Mouse (Mus musculus): ENCODE results near the gene Mcpt4. TPM values are rescaled to one million over a fixed set of nuclear protein-coding genes. Genes with fewer than 3 reads are reported as not detected.
"Not testable (repeated sequence)": the region's sequence is repeated elsewhere in the genome, so short reads cannot be mapped to it uniquely, and the experiment has no call there.

Gene Mcpt4
- not detected in 2 replicates for polyA plus RNA-seq (2015; fragmentation: Nextera tagmentation; extraction: Ambion mirVana)

GRCm38 (mm10) chr14:56062213-56062612, at the start of gene Mcpt4:
Mcpt4 (minus strand) TSS chr14:56062313.
- not testable (repeated sequence) for H3K36me3 ChIP-seq; H3K27ac ChIP-seq; ATAC-seq (ENCODE audit: low FRiP score); H3K9me3 ChIP-seq; H3K4me1 ChIP-seq (replicated peaks); H3K9ac ChIP-seq; H3K4me2 ChIP-seq; H3K27me3 ChIP-seq; H3K4me3 ChIP-seq
- WGBS, result 77% methylated on average over 3 of the region's 3 CpGs

GRCm38 (mm10) chr14:56105447-56106180, 43.5 kb upstream of the Mcpt4 start:
- no peak for ATAC-seq (ENCODE audit: low FRiP score)
- WGBS, result 82% methylated on average over 13 of the region's 13 CpGs
- Histone ChIP-seq H3K9me3 (no peaks in the 10 kb centered on the region), H3K4me3 (no peak overlapping the region), H3K4me2 (no peak overlapping the region), H3K27ac (no peak overlapping the region), H3K36me3 (no peaks in the 10 kb centered on the region), H3K27me3 (no peaks in the 10 kb centered on the region), H3K9ac (no peak overlapping the region), H3K4me1 (replicated peaks) (no peaks in the 10 kb centered on the region)

- H3K27me3 ChIP-seq, result no peaks in the 10 kb centered on the region
- 96% methylated on average over 5 of the region's 5 CpGs for WGBS
Observed at GRCm38 (mm10) chr14:56105016-56105415, 42.9 kb upstream of the Mcpt4 start.

GRCm38 (mm10) chr14:56103452-56103851, 41.3 kb upstream of the Mcpt4 start:
- no peaks in the 10 kb centered on the region for H3K36me3 ChIP-seq
- no peak overlapping the region for H3K4me3 ChIP-seq
- no peaks in the 10 kb centered on the region for H3K27me3 ChIP-seq
- no peak for ATAC-seq (ENCODE audit: low FRiP score)
- H3K9ac ChIP-seq, result no peak overlapping the region
- no peak overlapping the region for H3K27ac ChIP-seq
- WGBS, result 75% methylated on average over 3 of the region's 3 CpGs
- H3K4me1 ChIP-seq (replicated peaks), result no peaks in the 10 kb centered on the region
- no peaks in the 10 kb centered on the region for H3K9me3 ChIP-seq
- H3K4me2 ChIP-seq, result no peak overlapping the region

More at GRCm38 (mm10) chr14:56105016-56105415, 42.9 kb upstream of the Mcpt4 start:
- no peaks in the 10 kb centered on the region for H3K36me3 ChIP-seq
- no peaks in the 10 kb centered on the region for H3K4me1 ChIP-seq (replicated peaks)
- H3K4me2 ChIP-seq, result no peak overlapping the region
- no peak overlapping the region for H3K9ac ChIP-seq
- no peak for ATAC-seq (ENCODE audit: low FRiP score)
- no peak overlapping the region for H3K27ac ChIP-seq
- H3K9me3 ChIP-seq, result no peaks in the 10 kb centered on the region
- H3K4me3 ChIP-seq, result no peak overlapping the region

GRCm38 (mm10) chr14:56102386-56102785, 40.3 kb upstream of the Mcpt4 start, which contains the start of gene Ctsg:
Ctsg (minus strand) TSS chr14:56102574.
- Histone ChIP-seq H3K36me3 (no peaks in the 10 kb centered on the region), H3K9me3 (no peaks in the 10 kb centered on the region), H3K4me3 (no peak within 1 kb of the TSS), H3K4me1 (replicated peaks) (no peaks in the 10 kb centered on the region), H3K27me3 (no peaks in the 10 kb centered on the region), H3K4me2 (no peak within 1 kb of the TSS), H3K27ac (no peak within 1 kb of the TSS), H3K9ac (no peak within 1 kb of the TSS)
- ATAC-seq (ENCODE audit: low FRiP score), result no peak
- WGBS, result 83% methylated on average over 10 of the region's 10 CpGs

- H3K27me3 ChIP-seq, result no peaks in the 10 kb centered on the region
- H3K4me2 ChIP-seq, result no peak overlapping the region
- H3K36me3 ChIP-seq, result no peaks in the 10 kb centered on the region
- ATAC-seq (ENCODE audit: low FRiP score), result no peak
- WGBS, result 81% methylated on average over 4 of the region's 4 CpGs
- no peaks in the 10 kb centered on the region for H3K4me1 ChIP-seq (replicated peaks)
- H3K27ac ChIP-seq, result no peak overlapping the region
- H3K9ac ChIP-seq, result no peak overlapping the region
- H3K4me3 ChIP-seq, result no peak overlapping the region
- H3K9me3 ChIP-seq, result no peaks in the 10 kb centered on the region
Observed at GRCm38 (mm10) chr14:56098940-56099339, 36.8 kb upstream of the Mcpt4 start.

GRCm38 (mm10) chr14:56097597-56097996, 35.5 kb upstream of the Mcpt4 start:
- H3K27ac ChIP-seq, result no peak overlapping the region
- H3K4me1 ChIP-seq (replicated peaks), result no peaks in the 10 kb centered on the region
- H3K9me3 ChIP-seq, result no peaks in the 10 kb centered on the region
- no peaks in the 10 kb centered on the region for H3K27me3 ChIP-seq
- H3K4me2 ChIP-seq, result no peak overlapping the region
- 90% methylated on average over 1 of the region's 1 CpGs for WGBS
- ATAC-seq (ENCODE audit: low FRiP score), result no peak
- no peak overlapping the region for H3K4me3 ChIP-seq
- no peaks in the 10 kb centered on the region for H3K36me3 ChIP-seq
- H3K9ac ChIP-seq, result no peak overlapping the region

- no peak overlapping the region for H3K4me3 ChIP-seq
- no peaks in the 10 kb centered on the region for H3K9me3 ChIP-seq
- no peaks in the 10 kb centered on the region for H3K36me3 ChIP-seq
- H3K27ac ChIP-seq, result no peak overlapping the region
- H3K9ac ChIP-seq, result no peak overlapping the region
- H3K27me3 ChIP-seq, result no peaks in the 10 kb centered on the region
- no peaks in the 10 kb centered on the region for H3K4me1 ChIP-seq (replicated peaks)
- H3K4me2 ChIP-seq, result no peak overlapping the region
- WGBS, result 77% methylated on average over 2 of the region's 2 CpGs
- ATAC-seq (ENCODE audit: low FRiP score), result no peak
Observed at GRCm38 (mm10) chr14:56093353-56093752, 31.2 kb upstream of the Mcpt4 start.

GRCm38 (mm10) chr14:56086711-56087110, 24.6 kb upstream of the Mcpt4 start:
- H3K9me3 ChIP-seq, result no peaks in the 10 kb centered on the region
- 78% methylated on average over 3 of the region's 3 CpGs for WGBS

GRCm38 (mm10) chr14:56085167-56085566, 23.1 kb upstream of the Mcpt4 start, which contains the start of gene Mcpt8:
Mcpt8 (minus strand) TSS chr14:56085273.
- H3K4me3 ChIP-seq, result no peak within 1 kb of the TSS
- no peak within 1 kb of the TSS for H3K4me2 ChIP-seq
- no peaks in the 10 kb centered on the region for H3K36me3 ChIP-seq
- H3K27me3 ChIP-seq, result no peaks in the 10 kb centered on the region
- ATAC-seq (ENCODE audit: low FRiP score), result no peak
- WGBS, result 97% methylated on average over 2 of the region's 2 CpGs
- no peak within 1 kb of the TSS for H3K27ac ChIP-seq
- no peaks in the 10 kb centered on the region for H3K4me1 ChIP-seq (replicated peaks)
- H3K9me3 ChIP-seq, result no peaks in the 10 kb centered on the region
- H3K9ac ChIP-seq, result no peak within 1 kb of the TSS

More at GRCm38 (mm10) chr14:56086711-56087110, 24.6 kb upstream of the Mcpt4 start:
- ATAC-seq (ENCODE audit: low FRiP score), result no peak
- no peak overlapping the region for H3K4me2 ChIP-seq
- H3K27me3 ChIP-seq, result no peaks in the 10 kb centered on the region
- no peak overlapping the region for H3K9ac ChIP-seq
- no peak overlapping the region for H3K27ac ChIP-seq
- no peaks in the 10 kb centered on the region for H3K4me1 ChIP-seq (replicated peaks)
- no peaks in the 10 kb centered on the region for H3K36me3 ChIP-seq
- H3K4me3 ChIP-seq, result no peak overlapping the region

- Histone ChIP-seq H3K9me3 (no peaks in the 10 kb centered on the region), H3K9ac (no peak overlapping the region), H3K27ac (no peak overlapping the region), H3K4me1 (replicated peaks) (no peaks in the 10 kb centered on the region), H3K27me3 (no peaks in the 10 kb centered on the region), H3K4me2 (no peak overlapping the region), H3K4me3 (no peak overlapping the region), H3K36me3 (no peaks in the 10 kb centered on the region)
- ATAC-seq (ENCODE audit: low FRiP score), result no peak
- WGBS, result 72% methylated on average over 4 of the region's 4 CpGs
Observed at GRCm38 (mm10) chr14:56082016-56082415, 19.9 kb upstream of the Mcpt4 start.

GRCm38 (mm10) chr14:56057722-56058121, 4.4 kb downstream of the Mcpt4 start:
- no peak for ATAC-seq (ENCODE audit: low FRiP score)
- H3K4me3 ChIP-seq, result no peak overlapping the region
- no peak overlapping the region for H3K9ac ChIP-seq
- H3K27me3 ChIP-seq, result no peaks in the 10 kb centered on the region
- H3K27ac ChIP-seq, result no peak overlapping the region
- 89% methylated on average over 4 of the region's 4 CpGs for WGBS
- H3K4me2 ChIP-seq, result no peak overlapping the region
- H3K4me1 ChIP-seq (replicated peaks), result no peaks in the 10 kb centered on the region
- no peaks in the 10 kb centered on the region for H3K36me3 ChIP-seq
- no peaks in the 10 kb centered on the region for H3K9me3 ChIP-seq

GRCm38 (mm10) chr14:56055408-56055807, 6.7 kb downstream of the Mcpt4 start:
- WGBS, result 87% methylated on average over 3 of the region's 3 CpGs
- Histone ChIP-seq H3K9ac (no peak overlapping the region), H3K4me1 (replicated peaks) (no peaks in the 10 kb centered on the region), H3K4me3 (no peak overlapping the region), H3K9me3 (no peaks in the 10 kb centered on the region), H3K4me2 (no peak overlapping the region), H3K27me3 (no peaks in the 10 kb centered on the region), H3K36me3 (no peaks in the 10 kb centered on the region), H3K27ac (no peak overlapping the region)
- no peak for ATAC-seq (ENCODE audit: low FRiP score)
